Mouse (Mus musculus) liver, adult 2 months (tissue): ENCODE measurements around the gene Pls1.

Source experiments
- CTCF ChIP-seq: fragments of 200-500 bp; IDR thresholded peaks from 2 replicates; pipeline ENCODE4 v1.5.1; 2011; ENCODE audit warnings: low read depth, low read length, control low read depth
- POLR2A ChIP-seq: fragments of 200-500 bp; IDR thresholded peaks from 2 replicates; pipeline ENCODE4 v1.6.1; 2011; ENCODE audit warnings: low read length, control low read depth; ENCODE audit not compliant: insufficient read depth; ENCODE audit errors: extremely low read depth

GRCm38 (mm10) chr9:95749461-95749928, 95.6 kb downstream of the Pls1 start:
- TF ChIP-seq CTCF (no peak), POLR2A (no peak)
